Mouse (Mus musculus): ENCODE measurements around the gene B3galt4.

The B3galt4 gene

DNA sequence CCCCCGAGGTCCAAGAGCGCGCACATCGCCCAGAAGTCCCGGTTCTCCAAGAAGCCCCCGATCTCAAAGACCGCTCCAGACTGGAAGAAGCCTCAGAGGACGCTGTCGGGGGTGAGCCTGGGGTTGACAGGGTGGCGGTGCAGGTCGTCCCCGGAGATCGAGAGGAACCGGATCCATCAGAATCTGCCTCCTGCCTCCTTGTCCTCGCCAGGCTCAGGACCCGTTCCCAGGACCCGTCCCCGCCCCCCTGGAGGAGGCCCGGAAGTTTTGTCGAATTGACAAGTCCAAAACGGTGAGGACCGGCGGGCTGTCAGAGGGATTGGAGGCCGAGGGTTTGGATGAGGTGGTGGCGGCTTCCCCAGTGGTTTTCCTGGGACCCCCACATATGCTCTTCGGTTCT lies 10.3 kb downstream of the B3galt4 start:
- no peak for DNase-seq

DNA sequence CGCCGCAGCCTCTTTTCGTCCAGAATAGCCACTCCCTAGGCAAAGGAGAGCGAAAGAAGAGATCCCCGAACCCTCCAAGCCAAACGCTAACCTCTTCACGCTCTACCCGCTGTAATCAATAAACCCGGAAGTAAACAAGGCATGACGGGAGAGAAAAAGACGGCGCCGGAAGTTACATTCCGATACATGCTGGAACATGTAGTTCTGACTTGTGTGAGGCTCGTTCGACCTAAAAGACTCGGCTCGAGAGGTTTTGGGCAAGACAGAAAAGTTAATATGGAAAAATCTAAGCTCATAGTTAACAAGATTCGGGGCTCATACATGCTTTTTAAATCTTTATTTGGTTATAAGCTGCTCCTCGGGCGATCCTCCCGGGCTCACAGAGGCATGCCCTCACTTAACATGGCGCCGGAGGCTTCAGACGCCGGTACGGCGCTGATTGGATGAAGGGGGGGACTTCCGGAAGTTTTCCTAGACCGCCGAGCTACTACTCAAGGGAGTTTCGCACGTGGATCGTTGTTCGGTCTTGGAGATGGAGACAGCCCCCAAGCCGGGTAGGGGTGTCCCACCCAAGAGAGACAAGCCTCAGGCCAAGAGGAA lies 11.0 kb downstream of the B3galt4 start, which contains the start of the genes Pfdn6 and Wdr46:
Gene Pfdn6, minus strand, starts transcription at position 138 of the 600 bp plus-strand sequence.
Gene Wdr46, plus strand, starts transcription at position 455 of the 600 bp plus-strand sequence.
- peak; percentile 94 for DNase-seq

DNA sequence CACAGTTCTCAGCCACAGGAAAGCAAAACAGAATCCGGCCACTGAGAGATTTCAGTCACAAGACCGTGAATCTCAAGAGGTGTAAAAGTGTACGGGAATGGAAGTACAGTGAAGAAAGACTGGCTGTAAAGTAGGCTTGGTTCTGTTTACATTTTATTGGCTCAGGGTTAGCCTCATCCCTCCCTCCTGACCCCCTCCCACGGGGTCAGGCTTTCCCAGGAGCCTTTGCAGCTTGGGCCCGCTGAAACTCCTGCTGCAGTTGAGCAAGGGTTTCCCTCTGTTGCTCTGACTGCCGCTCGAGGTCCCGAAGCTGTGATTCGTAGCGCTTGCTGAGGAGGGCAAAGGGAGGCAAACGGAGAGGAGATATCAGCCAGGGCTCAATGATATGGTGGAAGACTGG lies 12.5 kb downstream of the B3galt4 start:
- DNase-seq = no peak

DNA sequence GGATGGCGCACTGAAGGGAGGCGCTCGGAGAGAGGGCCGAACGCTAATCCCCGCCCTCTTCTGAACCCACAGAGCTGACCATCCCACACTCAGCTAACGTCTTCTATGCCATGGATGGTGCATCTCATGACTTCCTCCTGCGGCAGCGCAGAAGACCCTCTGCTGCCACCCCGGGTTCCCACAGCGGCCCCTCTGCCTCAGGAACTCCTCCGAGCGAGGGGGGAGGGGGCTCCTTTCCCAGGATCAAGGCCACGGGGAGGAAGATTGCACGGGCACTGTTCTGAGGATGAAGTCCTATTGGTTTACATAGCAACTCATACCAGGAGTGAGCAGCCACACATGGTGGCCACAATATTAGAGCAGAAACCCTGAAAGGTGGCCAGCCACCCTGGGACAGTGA lies 14.3 kb downstream of the B3galt4 start:
- DNase-seq = no peak

DNA sequence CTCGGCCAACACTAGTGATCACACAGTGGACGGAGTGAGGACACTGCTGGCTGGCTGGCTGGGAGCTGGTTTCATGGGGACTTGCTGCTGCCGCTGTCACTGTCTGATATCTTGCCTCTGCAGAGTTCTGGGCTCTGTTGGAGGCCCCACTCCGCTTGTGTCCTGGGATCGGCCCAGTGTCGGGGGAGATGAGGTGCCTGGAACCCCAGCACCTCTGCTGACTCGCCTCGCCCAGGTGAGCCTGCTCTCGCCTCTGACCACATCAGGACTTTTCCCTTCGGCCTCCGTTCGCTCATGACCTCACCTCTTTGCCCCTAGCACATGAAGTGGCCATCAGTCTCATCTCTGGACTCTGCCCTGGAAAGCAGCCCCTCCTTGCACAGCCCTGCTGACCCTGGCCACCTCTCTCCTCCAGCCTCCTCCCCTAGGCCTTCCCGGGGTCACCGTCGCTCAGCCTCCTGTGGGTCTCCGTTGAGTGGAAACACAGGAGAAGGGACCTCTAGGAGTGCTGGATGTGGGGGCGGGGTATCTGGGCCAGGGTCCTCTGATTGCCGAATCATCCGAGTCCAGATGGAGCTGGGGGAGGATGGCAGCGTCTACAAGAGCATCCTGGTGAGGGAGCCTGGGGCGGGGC lies 15.7 kb downstream of the B3galt4 start:
- DNase-seq = no peak

DNA sequence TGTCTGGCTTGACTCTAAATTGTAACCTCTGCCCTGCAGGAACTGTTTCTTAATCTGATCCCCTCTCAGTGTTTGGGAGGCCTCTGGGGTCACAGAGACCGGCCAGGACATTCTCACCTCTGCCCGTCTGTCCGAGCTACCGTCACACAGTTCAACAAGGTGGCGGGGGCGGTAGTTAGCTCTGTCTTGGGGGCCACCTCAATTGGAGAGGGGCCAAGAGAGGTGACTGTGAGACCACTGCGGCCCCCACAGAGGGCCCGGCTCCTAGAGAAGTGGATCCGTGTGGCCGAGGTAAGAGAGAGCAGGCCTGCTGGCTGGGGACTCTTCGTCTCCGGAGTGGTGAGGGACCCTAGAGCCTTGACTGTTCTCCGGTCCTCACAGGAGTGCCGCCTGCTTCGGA lies 18.3 kb downstream of the B3galt4 start:
- no peak for DNase-seq

DNA sequence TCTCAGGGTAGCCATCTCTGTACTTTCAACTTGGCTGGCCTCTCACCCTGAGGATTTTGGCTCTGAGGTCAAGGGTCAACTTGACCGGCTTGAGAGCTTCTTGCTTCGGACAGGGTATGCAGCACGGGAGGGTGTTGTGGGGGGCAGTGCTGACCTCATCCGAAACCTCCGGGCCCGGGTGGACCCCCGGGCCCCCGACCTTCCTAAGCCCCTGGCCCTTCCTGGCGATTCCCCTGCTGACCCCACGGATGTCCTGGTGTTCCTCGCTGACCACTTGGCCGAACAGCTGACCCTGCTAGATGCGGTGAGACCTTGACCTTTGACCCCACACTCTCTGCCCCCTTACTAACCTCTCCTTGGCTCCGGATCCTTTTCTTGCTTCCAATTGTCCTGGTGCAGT lies 18.8 kb downstream of the B3galt4 start:
- DNase-seq = no peak

DNA sequence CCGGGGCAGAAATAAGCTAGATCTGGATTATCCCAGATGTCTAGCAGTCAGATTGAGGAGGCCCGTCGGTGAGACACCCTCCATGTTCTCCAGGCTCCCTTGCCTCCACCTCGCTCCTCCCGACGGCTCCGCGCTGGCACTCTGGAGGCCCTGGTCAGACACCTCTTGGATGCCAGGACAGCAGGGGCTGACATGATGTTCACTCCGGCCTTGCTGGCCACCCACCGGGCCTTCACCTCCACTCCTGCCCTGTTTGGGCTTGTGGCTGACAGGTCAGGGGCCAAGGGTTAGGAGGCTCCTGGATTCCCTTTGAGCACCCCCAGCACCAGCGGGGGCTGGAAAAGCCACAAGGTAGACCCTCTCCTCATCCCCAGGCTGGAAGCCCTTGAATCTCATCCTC lies 19.3 kb downstream of the B3galt4 start:
- no peak for DNase-seq

DNA sequence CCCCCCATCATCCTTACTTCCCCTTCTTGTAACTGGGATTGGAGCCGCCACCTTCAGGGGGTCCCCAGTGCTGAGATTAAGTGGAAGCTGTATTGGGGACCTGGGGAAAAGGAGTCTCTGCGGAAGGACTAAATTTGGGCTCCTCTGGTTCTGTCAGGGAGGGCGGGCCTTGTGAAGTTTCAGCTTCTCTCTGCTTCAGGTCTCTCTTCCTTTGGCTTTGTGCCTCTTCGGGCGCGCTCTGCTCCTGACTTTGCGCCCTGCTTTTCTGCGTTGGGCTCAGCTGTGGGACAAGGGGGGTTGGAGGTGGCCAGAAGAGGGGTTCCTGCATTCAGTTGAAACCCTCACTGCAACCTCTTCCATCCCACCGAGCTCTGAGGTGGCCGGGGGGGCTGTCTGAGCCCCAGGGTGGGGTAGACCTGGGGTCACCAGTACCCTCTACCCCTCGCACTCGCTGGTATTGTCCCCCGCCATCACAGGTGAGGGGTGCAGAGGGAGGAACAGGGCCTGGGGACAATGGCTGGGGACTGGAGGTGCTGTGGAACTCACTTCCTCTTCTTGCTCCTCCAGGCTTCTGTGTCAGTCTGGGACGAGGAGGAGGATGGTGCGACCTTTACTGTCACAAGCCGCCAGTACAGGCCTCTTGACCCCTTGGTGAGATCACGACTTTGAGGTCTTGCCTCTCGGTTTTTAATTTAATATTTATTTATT lies 20.0 kb downstream of the B3galt4 start:
- DNase-seq = no peak

DNA sequence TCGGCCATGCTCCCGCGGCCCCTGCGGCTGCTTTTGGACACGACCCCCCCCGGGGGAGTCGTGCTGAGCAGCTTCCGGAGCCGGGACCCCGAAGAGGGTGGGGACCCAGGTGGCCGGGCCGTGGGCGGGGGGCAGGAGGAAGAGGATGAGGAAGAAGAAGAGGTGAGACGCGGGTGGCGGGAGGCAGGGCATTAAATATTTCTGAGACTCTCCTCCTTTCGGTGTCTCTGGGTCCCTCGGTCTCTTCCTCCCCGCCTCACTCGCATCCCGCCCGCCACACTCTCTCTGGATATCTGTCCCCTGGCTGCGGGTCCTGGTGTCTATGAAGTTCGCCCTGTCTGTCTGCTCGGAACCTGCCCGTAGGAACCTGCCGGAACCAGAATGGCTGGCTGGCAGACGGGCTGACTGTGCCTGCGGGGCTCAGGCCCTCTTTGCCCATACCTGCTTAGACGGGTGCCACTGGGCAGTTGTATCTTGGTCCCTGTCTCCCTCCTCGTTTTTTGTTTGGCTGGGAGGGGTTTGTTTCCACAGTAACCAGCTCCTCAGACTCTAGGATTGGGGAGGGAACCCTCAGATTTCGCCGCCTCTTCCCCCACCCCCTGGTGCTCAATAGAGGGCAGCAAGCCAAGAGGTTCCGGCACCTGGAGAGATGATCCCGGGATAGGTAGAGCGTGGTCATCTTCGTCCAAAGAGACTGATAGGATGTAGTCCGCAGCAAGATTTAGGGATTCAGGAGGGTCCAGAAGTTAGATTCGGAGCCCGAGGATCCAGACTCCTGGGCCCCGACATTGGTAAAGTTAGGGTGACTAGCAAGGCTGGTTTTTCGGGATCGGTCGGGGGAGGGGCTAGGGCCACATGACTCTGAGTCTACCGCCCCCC lies 20.8 kb downstream of the B3galt4 start:
- peak; percentile 85 for DNase-seq

DNA sequence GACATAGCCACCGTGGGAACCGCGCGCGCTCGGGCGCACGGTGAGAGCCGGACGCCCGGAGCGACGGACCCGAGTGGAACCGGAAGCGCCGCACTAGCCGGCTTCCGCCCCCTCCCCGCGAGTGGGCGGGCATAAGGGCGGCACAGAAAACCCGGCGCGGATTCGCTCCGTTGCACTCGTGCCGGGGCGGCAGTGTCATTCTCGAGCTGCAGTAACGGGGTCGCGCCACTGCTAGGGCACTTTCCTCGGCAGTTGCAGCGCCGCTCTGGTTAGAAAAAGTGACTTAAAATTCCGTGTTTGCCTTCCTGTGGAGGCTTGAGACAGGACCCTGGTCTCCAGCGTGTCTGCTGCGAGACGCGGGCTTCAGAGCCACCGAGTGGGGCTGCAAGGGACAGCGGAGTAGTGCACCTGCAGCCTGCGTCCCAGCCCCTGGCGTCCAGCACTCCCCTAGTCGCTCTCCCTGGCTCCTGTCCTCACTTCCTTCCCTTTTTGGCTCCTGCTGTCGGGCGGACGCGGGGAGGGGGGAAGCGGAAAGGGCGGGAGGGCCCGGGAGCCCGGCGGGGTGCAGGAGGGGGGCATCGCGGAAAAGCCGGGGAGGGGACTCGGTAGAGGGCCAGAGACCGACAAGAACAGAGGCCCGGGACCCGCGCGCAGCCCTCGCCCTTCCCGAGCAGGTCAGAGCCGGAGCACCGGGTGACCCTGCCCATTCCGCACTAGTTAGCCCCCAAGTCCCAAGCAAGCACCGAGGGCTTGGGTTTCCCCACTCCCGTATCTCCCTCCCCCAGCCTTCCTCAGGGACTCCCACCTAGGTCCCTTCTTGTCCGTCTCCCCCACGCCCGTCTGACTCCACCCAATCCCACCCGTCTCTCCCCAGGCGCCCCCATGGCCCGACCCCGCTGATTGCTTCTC lies 21.7 kb downstream of the B3galt4 start, which contains the start of gene Rgl2:
Gene Rgl2, plus strand, starts transcription at position 173 of the 909 bp plus-strand sequence.
- peak; percentile 88 for DNase-seq

DNA sequence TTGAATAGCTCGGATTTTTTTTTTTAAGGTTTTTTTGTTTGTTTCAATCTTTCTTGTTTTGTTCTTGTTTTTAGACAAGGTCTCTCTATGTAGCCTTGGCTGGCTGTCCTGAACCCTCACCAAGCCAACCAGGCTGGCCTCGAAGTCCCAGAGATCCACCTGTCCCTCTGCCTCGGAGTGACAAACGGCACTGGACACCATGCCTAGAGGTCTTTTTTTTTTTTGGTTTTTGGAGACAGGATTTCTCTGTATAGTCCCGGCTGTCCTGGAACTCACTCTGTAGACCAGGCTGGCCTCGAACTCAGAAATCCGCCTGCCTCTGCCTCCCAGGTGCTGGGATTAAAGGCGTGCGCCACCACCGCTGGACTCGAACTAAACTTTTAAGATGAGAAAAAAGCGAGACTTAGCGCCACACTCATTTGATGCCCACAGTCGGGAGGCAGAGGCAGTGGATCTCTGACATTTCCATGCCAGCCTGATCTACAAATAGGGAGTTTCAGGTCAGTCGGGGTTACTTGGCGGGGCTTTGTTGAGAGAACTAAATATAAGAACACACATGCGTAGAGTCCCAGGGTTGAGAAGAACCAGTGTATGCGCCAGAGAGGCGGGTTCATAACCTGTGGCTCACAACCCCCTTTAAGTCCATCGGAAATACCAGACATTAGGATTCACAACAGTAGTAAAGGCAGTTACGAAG lies 22.9 kb downstream of the B3galt4 start:
- no peak for DNase-seq

DNA sequence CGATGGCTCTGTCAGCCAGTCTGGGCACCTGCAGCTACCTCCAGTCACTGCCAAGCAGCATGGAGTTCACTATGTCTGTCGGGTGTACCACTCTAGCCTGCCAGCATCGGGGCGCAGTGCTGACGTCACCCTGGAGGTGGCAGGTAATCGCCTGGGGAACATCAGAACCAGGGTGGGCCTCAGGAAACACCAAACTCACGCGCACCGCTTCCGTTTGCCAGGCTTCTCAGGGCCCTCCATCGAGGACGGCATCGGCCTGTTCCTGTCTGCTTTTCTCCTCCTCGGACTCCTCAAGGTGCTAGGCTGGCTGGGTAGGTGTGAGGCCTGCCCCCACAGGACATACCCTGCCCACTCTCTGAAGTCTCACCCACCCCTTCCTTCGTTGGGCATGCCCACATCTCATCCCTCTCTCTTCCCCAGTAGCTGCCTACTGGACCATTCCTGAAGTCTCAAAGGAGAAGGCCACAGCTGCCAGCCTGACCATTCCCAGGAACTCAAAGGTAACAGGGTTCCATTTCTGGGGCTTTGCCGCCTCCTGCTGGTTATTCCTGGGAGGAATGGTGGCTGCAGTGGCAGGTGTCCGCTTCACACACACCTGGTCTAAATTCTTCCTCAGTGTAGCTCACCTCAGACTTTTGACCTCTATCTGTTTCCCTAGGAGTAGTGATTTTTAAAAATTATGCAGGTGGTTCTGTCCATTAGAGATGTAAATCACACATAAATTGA lies 24.9 kb downstream of the B3galt4 start:
- peak; percentile 42 for DNase-seq

DNA sequence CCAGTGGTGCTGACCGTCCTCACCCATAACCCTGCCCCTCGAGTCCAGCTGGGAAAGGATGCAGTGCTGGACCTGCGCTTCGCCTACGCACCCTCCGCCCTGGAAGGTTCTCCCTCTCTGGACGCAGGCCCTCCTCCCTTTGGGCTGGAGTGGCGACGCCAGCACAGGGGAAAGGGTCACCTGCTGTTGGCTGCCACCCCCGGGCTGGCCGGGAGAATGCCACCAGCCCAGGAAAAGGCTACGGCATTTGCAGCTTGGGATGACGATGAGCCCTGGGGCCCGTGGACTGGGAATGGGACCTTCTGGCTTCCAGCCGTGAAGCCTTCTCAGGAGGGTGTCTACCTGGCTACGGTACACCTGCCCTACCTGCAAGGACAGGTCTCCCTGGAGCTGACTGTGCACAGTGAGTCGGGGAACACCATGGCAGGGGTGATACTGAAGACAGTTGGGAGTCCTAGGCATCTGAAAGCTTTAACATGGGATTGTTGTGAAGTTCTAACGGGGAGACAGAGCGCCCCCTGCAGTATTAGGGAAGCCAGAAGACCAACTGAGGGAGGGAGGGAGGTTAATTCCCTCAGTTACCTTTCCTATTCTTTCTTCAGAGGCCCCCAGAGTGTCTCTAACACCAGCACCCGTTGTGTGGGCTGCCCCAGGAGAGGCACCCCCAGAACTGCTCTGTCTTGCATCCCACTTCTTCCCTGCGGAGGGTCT lies 25.7 kb downstream of the B3galt4 start:
- DNase-seq = no peak

DNA sequence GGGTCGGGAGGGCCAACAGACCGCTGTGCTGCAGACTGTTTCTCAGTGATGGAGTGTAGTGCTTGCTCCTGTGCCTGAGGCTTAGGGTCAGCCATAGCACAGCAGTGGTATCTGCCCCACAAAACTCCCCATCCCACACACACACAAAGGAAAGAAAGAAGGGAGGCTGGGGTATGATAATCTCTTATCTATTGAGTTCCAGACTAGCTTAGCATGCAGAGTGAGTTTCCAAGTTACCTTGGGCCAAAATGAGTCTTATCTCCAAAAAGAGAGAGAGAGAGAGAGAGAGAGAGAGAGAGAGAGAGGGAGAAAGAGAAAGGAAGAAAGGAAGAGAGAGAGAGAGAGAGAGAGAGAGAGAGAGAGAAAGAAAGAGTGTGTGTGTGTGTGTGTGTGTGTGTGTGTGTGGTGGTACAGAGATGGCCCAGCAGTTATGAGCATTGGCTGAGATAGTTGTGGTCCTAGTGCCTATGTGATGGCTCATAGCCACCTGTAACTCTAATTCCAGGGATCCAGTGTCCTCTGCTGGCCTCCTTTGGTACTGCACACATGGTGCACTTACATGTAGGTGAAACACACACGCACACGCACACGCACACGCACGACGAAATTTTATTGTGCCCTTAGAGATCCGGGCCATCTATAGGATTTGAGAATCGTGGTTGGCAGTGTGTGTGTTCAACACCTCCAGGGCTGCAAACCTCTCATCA lies 26.6 kb downstream of the B3galt4 start:
- peak; percentile 71 for DNase-seq

DNA sequence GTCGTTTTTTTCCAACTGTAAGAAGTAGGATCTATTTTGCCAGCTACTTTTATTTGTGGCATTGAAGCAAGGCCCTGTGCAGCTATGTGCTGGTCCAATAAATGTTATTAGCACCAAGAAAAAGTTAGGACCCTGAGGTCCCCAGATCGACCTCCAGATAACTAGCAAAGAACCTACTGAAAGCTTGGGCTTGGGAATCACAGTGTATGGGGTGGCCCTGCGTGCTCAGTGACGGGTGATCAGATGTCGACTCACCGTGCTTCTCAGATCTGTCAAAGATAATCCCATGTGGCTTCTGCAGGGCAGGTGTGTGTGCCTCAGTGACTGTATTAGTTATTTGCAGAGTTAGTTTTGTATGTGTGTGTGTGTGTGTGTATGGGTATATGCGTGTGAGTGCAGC lies 29.9 kb downstream of the B3galt4 start:
- no peak for DNase-seq

DNA sequence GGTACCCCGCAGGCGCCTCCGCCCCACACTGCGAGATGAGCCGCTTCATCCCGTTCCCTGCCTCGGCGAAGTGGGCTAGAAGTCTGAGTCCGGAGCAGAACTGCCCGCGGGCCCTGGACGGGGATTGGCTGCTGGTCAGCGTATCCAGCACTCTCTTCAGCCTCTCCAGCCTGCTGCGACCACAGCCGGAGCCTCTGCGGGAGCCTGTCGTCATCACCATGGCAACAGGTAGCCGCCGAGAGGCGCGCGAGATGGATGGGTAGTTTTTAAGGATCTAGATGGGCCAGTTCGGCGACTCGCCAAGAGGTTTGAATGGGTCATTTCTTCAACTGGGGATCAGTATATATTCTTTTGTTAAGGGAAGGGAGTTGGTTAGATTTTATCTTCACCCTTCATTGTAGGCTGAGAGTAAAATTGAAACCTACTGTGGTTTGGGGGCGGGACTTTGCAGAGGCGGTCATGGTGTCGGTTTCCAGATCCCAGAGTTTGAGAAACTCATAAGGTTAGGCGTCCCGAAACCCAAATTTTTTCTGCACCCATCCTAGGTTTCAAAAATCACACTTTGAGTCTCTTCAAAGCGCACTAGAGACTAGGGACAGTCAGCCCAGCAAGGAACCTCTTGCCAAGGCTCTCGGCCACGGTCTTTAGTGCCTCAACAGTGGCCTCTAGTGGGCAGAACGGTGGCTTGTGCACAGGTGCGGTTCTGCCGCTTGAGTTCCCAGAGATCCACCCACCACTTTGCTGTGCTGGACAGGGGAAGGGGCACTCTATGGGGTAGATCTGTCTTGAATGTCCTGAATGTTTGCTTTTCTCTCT lies 30.8 kb downstream of the B3galt4 start:
- DNase-seq = peak; percentile 95

Data from lung, postnatal 36 days (tissue).